Mouse (Mus musculus) kidney, postnatal 0 days (tissue): ENCODE results near the gene Adh7. TPM values are rescaled to one million over a fixed set of nuclear protein-coding genes. Genes with fewer than 3 reads are reported as not detected.
A peak's percentile ranks its signal among the peaks of the same experiment; 100 is the strongest.

Source experiments
- ATAC-seq: fragments of 200-750 bp; cut with Nextera tagmentation; replicated peaks from 2 replicates; pipeline ENCODE4 v1.8.0; 2017; ENCODE audit warnings: low read depth, moderate number of reproducible peaks, moderate TSS enrichment, moderate library complexity; ENCODE audit not compliant: low FRiP score
- DNase-seq: peaks from one replicate; pipeline ENCODE4 v3.0.0-alpha.2; 2016; ENCODE audit warnings: low spot score
- H3K27ac ChIP-seq: fragments of 300-500 bp; sonication (generic); 2 replicates; pipeline ENCODE4 v1.5.1; 2014; ENCODE audit warnings: mild to moderate bottlenecking
- H3K27me3 ChIP-seq: fragments of 300-500 bp; sonication (generic); 2 replicates; pipeline ENCODE4 v1.6.1; 2014; ENCODE audit warnings: low read length, mixed read lengths; ENCODE audit not compliant: insufficient read depth
- H3K36me3 ChIP-seq: fragments of 300-500 bp; sonication (generic); 2 replicates; pipeline ENCODE4 v1.6.1; 2014; ENCODE audit warnings: low read length, mixed read lengths; ENCODE audit not compliant: insufficient read depth
- H3K4me1 ChIP-seq: fragments of 300-500 bp; sonication (generic); replicated peaks from 2 replicates; pipeline ENCODE4 v1.6.1; 2014; ENCODE audit warnings: antibody characterized with exemption, low read length, mixed read lengths; ENCODE audit not compliant: insufficient read depth
- H3K4me2 ChIP-seq: fragments of 300-500 bp; sonication (generic); 2 replicates; pipeline ENCODE4 v1.6.1; 2014; ENCODE audit warnings: mild to moderate bottlenecking, low read length, moderate library complexity, mixed read lengths
- H3K4me3 ChIP-seq: fragments of 300-500 bp; sonication (generic); replicated peaks from 2 replicates; pipeline ENCODE4 v1.5.1; 2014; ENCODE audit warnings: low read depth, low read length
- H3K9ac ChIP-seq: fragments of 300-500 bp; sonication (generic); 2 replicates; pipeline ENCODE4 v1.6.1; 2014; ENCODE audit warnings: low read depth, low read length
- H3K9me3 ChIP-seq: fragments of 300-500 bp; sonication (generic); replicated peaks from 2 replicates; pipeline ENCODE4 v1.6.1; 2016; ENCODE audit warnings: low read length, inconsistent platforms, mixed read lengths
- CTCF ChIP-seq: IDR thresholded peaks from 2 replicates; pipeline ENCODE4 v1.5.1; 2016; ENCODE audit warnings: antibody characterized with exemption, low read depth, mild to moderate bottlenecking, moderate library complexity
- WGBS: fragments of 180-500 bp; shearing (Covaris S2); extraction: QIAGEN DNeasy Blood & Tissue Kit; methylation state at CpG from one replicate; pipeline ENCODE4 v1.1.7; 2014; 5-methylcytosine and 5-hydroxymethylcytosine counted together
- polyA plus RNA-seq: library from polyadenylated mRNA; unstranded; fragments of >200 nt; fragmentation: Nextera tagmentation; extraction: Ambion mirVana; gene quantifications from 2 replicates; pipeline ENCODE4 v1.2.1, GENCODE M21; 2015

Gene Adh7
- polyA plus RNA-seq, 1 experiment from 2014 or later, result 0.55 TPM

GRCm38 (mm10) chr3:138244338-138244874 lies 26.8 kb downstream of the Adh7 start:
- Histone ChIP-seq H3K27me3 (no peaks in the 10 kb centered on the region), H3K4me2 (no peak overlapping the region), H3K9ac (no peak overlapping the region), H3K4me1 (peaks cover 29% of the 10 kb centered on the region), H3K36me3 (no peaks in the 10 kb centered on the region), H3K9me3 (no peaks in the 10 kb centered on the region), H3K27ac (peak overlapping the region; percentile 77; the same call in 1 of the 2 replicates), H3K4me3 (no peak overlapping the region)
- DNase-seq (no peak), ATAC-seq (no peak)
- no peak for TF ChIP-seq CTCF
- WGBS, result 73% methylated on average over 7 of the region's 7 CpGs

GRCm38 (mm10) chr3:138246511-138247020 lies 29.0 kb downstream of the Adh7 start:
- no peak overlapping the region for H3K4me2 ChIP-seq
- H3K4me3 ChIP-seq, result no peak overlapping the region
- DNase-seq, result no peak
- H3K36me3 ChIP-seq, result no peaks in the 10 kb centered on the region
- TF ChIP-seq CTCF, result no peak
- ATAC-seq, result no peak
- H3K27ac ChIP-seq, result no peak overlapping the region
- H3K4me1 ChIP-seq, result peaks cover 25% of the 10 kb centered on the region
- no peak overlapping the region for H3K9ac ChIP-seq
- H3K27me3 ChIP-seq, result no peaks in the 10 kb centered on the region
- no peaks in the 10 kb centered on the region for H3K9me3 ChIP-seq

GRCm38 (mm10) chr3:138247241-138247640 lies 29.7 kb downstream of the Adh7 start:
- WGBS, result 86% methylated on average over 4 of the region's 4 CpGs
- no peaks in the 10 kb centered on the region for H3K36me3 ChIP-seq
- no peak for TF ChIP-seq CTCF

GRCm38 (mm10) chr3:138248011-138248410 lies 30.5 kb downstream of the Adh7 start:
- Histone ChIP-seq H3K27me3 (no peaks in the 10 kb centered on the region), H3K4me3 (no peak overlapping the region), H3K27ac (peak overlapping the region; percentile 78), H3K36me3 (no peaks in the 10 kb centered on the region), H3K9ac (no peak overlapping the region), H3K4me2 (no peak overlapping the region), H3K9me3 (no peaks in the 10 kb centered on the region), H3K4me1 (peaks cover 16% of the 10 kb centered on the region)
- WGBS, result 36% methylated on average over 7 of the region's 7 CpGs
- no peak for TF ChIP-seq CTCF
- peak; percentile 86 for DNase-seq
- peak; percentile 95 for ATAC-seq

More at GRCm38 (mm10) chr3:138247241-138247640, 29.7 kb downstream of the Adh7 start:
- Histone ChIP-seq H3K27me3 (no peaks in the 10 kb centered on the region), H3K27ac (peak overlapping the region; percentile 78), H3K9me3 (no peaks in the 10 kb centered on the region), H3K4me2 (no peak overlapping the region), H3K4me1 (peaks cover 20% of the 10 kb centered on the region), H3K9ac (no peak overlapping the region), H3K4me3 (no peak overlapping the region)
- ATAC-seq, result no peak
- no peak for DNase-seq

- Histone ChIP-seq H3K27ac (peak overlapping the region; percentile 78; the same call in 1 of the 2 replicates), H3K36me3 (no peaks in the 10 kb centered on the region), H3K4me1 (peaks cover 16% of the 10 kb centered on the region), H3K9me3 (no peaks in the 10 kb centered on the region), H3K9ac (no peak overlapping the region), H3K4me2 (no peak overlapping the region), H3K27me3 (no peaks in the 10 kb centered on the region), H3K4me3 (no peak overlapping the region)
- 62% methylated on average over 8 of the region's 8 CpGs for WGBS
- DNase-seq, result peak; percentile 79
- no peak for TF ChIP-seq CTCF
- peak; percentile 38; the same call in 1 of the 2 replicates for ATAC-seq
Measured at GRCm38 (mm10) chr3:138248746-138249145, 31.2 kb downstream of the Adh7 start.

- Histone ChIP-seq H3K36me3 (no peaks in the 10 kb centered on the region), H3K4me2 (no peak overlapping the region), H3K27me3 (no peaks in the 10 kb centered on the region), H3K9me3 (no peaks in the 10 kb centered on the region), H3K4me3 (no peak overlapping the region), H3K4me1 (peaks cover 11% of the 10 kb centered on the region), H3K9ac (no peak overlapping the region), H3K27ac (no peak overlapping the region)
- TF ChIP-seq CTCF, result no peak
- DNase-seq (no peak), ATAC-seq (no peak)
- WGBS, result 79% methylated on average over 6 of the region's 6 CpGs
Measured at GRCm38 (mm10) chr3:138251156-138251555, 33.6 kb downstream of the Adh7 start.
